Mouse (Mus musculus) kidney, embryonic 16.5 days (tissue): Measurements from ENCODE around the gene Olfr99. TPM values are rescaled to one million over a fixed set of nuclear protein-coding genes. Genes with fewer than 3 reads are reported as not detected.

Experiments
- ATAC-seq: fragments of 200-750 bp; cut with Nextera tagmentation; 2 replicates; pipeline ENCODE4 v1.8.0; 2017; ENCODE audit warnings: moderate TSS enrichment; ENCODE audit not compliant: low FRiP score, low TSS enrichment
- H3K27ac ChIP-seq: fragments of 300-500 bp; sonication (generic); 2 replicates; pipeline ENCODE4 v1.5.1; 2014; ENCODE audit warnings: low read length
- H3K27me3 ChIP-seq: fragments of 300-500 bp; sonication (generic); 2 replicates; pipeline ENCODE4 v1.6.1; 2014; ENCODE audit warnings: low read length, control low read depth, mixed read lengths; ENCODE audit not compliant: insufficient read depth
- H3K36me3 ChIP-seq: fragments of 300-500 bp; sonication (generic); 2 replicates; pipeline ENCODE4 v1.6.1; 2014; ENCODE audit warnings: low read length, control low read depth, mixed read lengths; ENCODE audit not compliant: insufficient read depth
- H3K4me1 ChIP-seq: fragments of 300-500 bp; sonication (generic); 2 replicates; pipeline ENCODE4 v1.6.1; 2014; ENCODE audit warnings: low read length, control low read depth, mixed read lengths; ENCODE audit not compliant: insufficient read depth
- H3K4me2 ChIP-seq: fragments of 300-500 bp; sonication (generic); replicated peaks from 2 replicates; pipeline ENCODE4 v1.6.1; 2014; ENCODE audit warnings: low read depth, low read length
- H3K4me3 ChIP-seq: fragments of 300-500 bp; sonication (generic); 2 replicates; pipeline ENCODE4 v1.5.1; 2014; ENCODE audit warnings: mild to moderate bottlenecking, low read length
- H3K9ac ChIP-seq: fragments of 300-500 bp; sonication (generic); replicated peaks from 2 replicates; pipeline ENCODE4 v1.6.1; 2014; ENCODE audit warnings: low read length
- H3K9me3 ChIP-seq: fragments of 300-500 bp; sonication (generic); 2 replicates; pipeline ENCODE4 v1.6.1; 2016; ENCODE audit warnings: low read length, control low read depth
- WGBS: fragments of 180-500 bp; shearing (Covaris S2); extraction: QIAGEN DNeasy Blood & Tissue Kit; methylation state at CpG from one replicate; pipeline ENCODE4 v1.1.7; 2014; 5-methylcytosine and 5-hydroxymethylcytosine counted together
- polyA plus RNA-seq: library from polyadenylated mRNA; unstranded; fragments of >200 nt; fragmentation: Nextera tagmentation; extraction: Ambion mirVana; gene quantifications from 2 replicates; pipeline ENCODE4 v1.2.1, GENCODE M21; 2015

Gene Olfr99
- not detected in 2 replicates for polyA plus RNA-seq

- Histone ChIP-seq H3K27me3 (no peaks in the 10 kb centered on the region), H3K36me3 (no peaks in the 10 kb centered on the region), H3K9me3 (no peaks in the 10 kb centered on the region), H3K4me1 (no peaks in the 10 kb centered on the region), H3K4me3 (no peak within 1 kb of the TSS), H3K9ac (no peak within 1 kb of the TSS), H3K4me2 (no peak within 1 kb of the TSS), H3K27ac (no peak within 1 kb of the TSS)
- WGBS = 81% methylated on average over 1 of the region's 1 CpGs
- ATAC-seq = no peak
Measured at GRCm38 (mm10) chr17:37283360-37283759, at the start of gene Olfr99. Olfr99 (minus strand) TSS chr17:37283460.

DNA sequence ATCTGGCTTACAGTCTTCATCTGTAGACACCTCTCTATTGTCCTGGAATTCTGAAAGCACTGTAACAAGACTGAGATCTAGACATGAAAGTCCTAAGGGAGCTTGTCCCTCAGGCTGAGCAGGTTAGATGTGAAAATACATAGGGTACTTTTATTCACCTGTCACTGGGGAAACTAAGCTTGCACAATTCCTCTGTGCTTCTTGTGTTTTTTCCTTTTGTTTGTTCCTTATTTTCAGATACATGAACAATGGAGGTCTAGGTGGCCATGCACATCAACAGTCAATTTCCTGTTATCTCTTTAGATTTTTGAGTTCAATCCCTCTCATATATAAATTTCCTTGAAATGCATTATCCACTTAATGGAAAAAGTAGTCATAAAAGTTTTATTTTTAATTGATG lies 33.7 kb upstream of the Olfr99 start, which contains the start of gene Olfr102:
Gene Olfr102 (minus strand): TSS at position 101 of the 400 bp plus-strand sequence.
- Histone ChIP-seq H3K27ac (no peak within 1 kb of the TSS), H3K4me3 (no peak within 1 kb of the TSS), H3K4me1 (no peaks in the 10 kb centered on the region), H3K9me3 (peaks cover 4% of the 10 kb centered on the region; the same call in 1 of the 2 replicates), H3K36me3 (no peaks in the 10 kb centered on the region), H3K4me2 (no peak within 1 kb of the TSS), H3K9ac (no peak within 1 kb of the TSS), H3K27me3 (no peaks in the 10 kb centered on the region)
- no peak for ATAC-seq

DNA sequence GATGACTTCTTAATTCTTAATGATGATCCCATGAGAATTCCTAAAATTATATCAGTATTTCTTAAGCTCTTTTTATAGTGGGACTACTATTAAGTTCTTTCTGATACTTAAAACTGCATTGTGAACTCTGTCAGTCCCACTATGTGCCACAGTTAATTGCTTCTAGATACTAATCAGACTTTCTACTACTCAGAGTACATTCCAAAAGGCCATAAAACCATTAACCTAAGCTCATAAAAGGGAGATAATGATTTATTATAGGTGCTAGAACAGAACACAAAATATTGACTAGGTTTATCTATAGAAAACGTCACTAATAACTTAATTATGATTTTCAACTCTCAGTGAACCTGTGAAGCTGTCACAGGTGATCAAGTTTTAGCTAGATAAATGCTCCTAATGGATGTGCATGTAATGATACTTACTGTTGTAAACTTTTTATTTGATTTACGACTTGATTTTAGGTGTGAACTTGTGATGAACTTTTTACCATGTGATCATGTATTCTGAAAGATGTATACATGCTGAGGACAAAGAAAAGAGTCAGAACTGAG lies 27.0 kb upstream of the Olfr99 start:
- H3K9me3 ChIP-seq = no peaks in the 10 kb centered on the region
- H3K4me3 ChIP-seq = no peak overlapping the region
- no peaks in the 10 kb centered on the region for H3K27me3 ChIP-seq
- no peaks in the 10 kb centered on the region for H3K4me1 ChIP-seq
- H3K4me2 ChIP-seq = no peak overlapping the region
- 43% methylated on average over 2 of the region's 2 CpGs for WGBS
- H3K36me3 ChIP-seq = no peaks in the 10 kb centered on the region
- no peak overlapping the region for H3K9ac ChIP-seq
- ATAC-seq = no peak
- no peak overlapping the region for H3K27ac ChIP-seq

- Histone ChIP-seq H3K4me1 (no peaks in the 10 kb centered on the region), H3K36me3 (no peaks in the 10 kb centered on the region), H3K9me3 (no peaks in the 10 kb centered on the region), H3K9ac (no peak overlapping the region), H3K4me2 (no peak overlapping the region), H3K27ac (no peak overlapping the region), H3K27me3 (no peaks in the 10 kb centered on the region), H3K4me3 (no peak overlapping the region)
- WGBS = 39% methylated on average over 4 of the region's 4 CpGs
- no peak for ATAC-seq
Measured at GRCm38 (mm10) chr17:37308483-37308882, 25.2 kb upstream of the Olfr99 start.

DNA sequence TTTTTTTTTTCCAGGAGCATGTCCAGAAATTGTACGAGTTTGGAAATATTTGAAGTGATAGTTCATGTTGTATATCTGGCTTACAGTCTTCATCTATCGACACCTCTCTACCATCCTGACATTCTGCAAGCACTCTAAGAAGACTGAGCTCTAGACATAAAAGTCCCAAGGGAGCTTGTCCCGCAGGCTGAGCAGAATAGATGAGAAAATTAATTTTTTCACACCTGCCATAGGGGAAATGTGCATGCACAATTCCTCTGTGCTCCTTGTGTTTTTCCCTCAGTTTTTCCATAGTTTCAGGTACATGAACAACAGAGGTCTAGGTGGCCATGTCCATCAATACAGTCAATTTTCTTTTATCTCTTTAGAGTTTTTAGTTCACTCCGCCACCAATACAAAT lies 21.0 kb upstream of the Olfr99 start, which contains the start of gene Olfr101:
Gene Olfr101 (minus strand): TSS at position 101 of the 400 bp plus-strand sequence.
- H3K27me3 ChIP-seq = no peaks in the 10 kb centered on the region
- no peak within 1 kb of the TSS for H3K4me2 ChIP-seq
- no peak for ATAC-seq
- no peak within 1 kb of the TSS for H3K4me3 ChIP-seq
- WGBS = 84% methylated on average over 4 of the region's 4 CpGs
- H3K27ac ChIP-seq = no peak within 1 kb of the TSS
- H3K9ac ChIP-seq = no peak within 1 kb of the TSS
- no peaks in the 10 kb centered on the region for H3K9me3 ChIP-seq
- H3K4me1 ChIP-seq = no peaks in the 10 kb centered on the region
- H3K36me3 ChIP-seq = no peaks in the 10 kb centered on the region

GRCm38 (mm10) chr17:37280331-37280730 lies 2.9 kb downstream of the Olfr99 start:
- Histone ChIP-seq H3K9ac (no peak overlapping the region), H3K9me3 (no peaks in the 10 kb centered on the region), H3K27me3 (no peaks in the 10 kb centered on the region), H3K4me2 (no peak overlapping the region), H3K4me3 (no peak overlapping the region), H3K36me3 (no peaks in the 10 kb centered on the region), H3K27ac (no peak overlapping the region), H3K4me1 (no peaks in the 10 kb centered on the region)
- ATAC-seq = no peak
- 75% methylated on average over 1 of the region's 1 CpGs for WGBS

- no peak for ATAC-seq
Measured at GRCm38 (mm10) chr17:37276573-37276972, 6.7 kb downstream of the Olfr99 start.

GRCm38 (mm10) chr17:37275626-37276248 lies 7.5 kb downstream of the Olfr99 start:
- Histone ChIP-seq H3K4me3 (no peak overlapping the region), H3K4me2 (no peak overlapping the region), H3K9ac (no peak overlapping the region), H3K36me3 (no peaks in the 10 kb centered on the region), H3K27me3 (no peaks in the 10 kb centered on the region), H3K9me3 (no peaks in the 10 kb centered on the region), H3K4me1 (no peaks in the 10 kb centered on the region), H3K27ac (no peak overlapping the region)
- ATAC-seq = no peak
- 75% methylated on average over 2 of the region's 2 CpGs for WGBS

More at GRCm38 (mm10) chr17:37276573-37276972, 6.7 kb downstream of the Olfr99 start:
- Histone ChIP-seq H3K4me2 (no peak overlapping the region), H3K27ac (no peak overlapping the region), H3K9me3 (no peaks in the 10 kb centered on the region), H3K4me3 (no peak overlapping the region), H3K9ac (no peak overlapping the region), H3K27me3 (no peaks in the 10 kb centered on the region), H3K36me3 (no peaks in the 10 kb centered on the region), H3K4me1 (no peaks in the 10 kb centered on the region)

- peak; percentile 22; the same call in 1 of the 2 replicates for ATAC-seq
- Histone ChIP-seq H3K27ac (no peak overlapping the region), H3K4me2 (peak overlapping the region; percentile 67), H3K27me3 (no peaks in the 10 kb centered on the region), H3K4me3 (peak overlapping the region; percentile 46), H3K9ac (0 out of 2 replicates have a peak overlapping the region, but pooled peaks have one; percentile 42), H3K9me3 (no peaks in the 10 kb centered on the region), H3K4me1 (0 out of 2 replicates have a peak, but pooled peaks cover 3% of the 10 kb centered on the region), H3K36me3 (no peaks in the 10 kb centered on the region)
- WGBS = 66% methylated on average over 8 of the region's 8 CpGs
Measured at GRCm38 (mm10) chr17:37270702-37271092, 12.6 kb downstream of the Olfr99 start.

DNA sequence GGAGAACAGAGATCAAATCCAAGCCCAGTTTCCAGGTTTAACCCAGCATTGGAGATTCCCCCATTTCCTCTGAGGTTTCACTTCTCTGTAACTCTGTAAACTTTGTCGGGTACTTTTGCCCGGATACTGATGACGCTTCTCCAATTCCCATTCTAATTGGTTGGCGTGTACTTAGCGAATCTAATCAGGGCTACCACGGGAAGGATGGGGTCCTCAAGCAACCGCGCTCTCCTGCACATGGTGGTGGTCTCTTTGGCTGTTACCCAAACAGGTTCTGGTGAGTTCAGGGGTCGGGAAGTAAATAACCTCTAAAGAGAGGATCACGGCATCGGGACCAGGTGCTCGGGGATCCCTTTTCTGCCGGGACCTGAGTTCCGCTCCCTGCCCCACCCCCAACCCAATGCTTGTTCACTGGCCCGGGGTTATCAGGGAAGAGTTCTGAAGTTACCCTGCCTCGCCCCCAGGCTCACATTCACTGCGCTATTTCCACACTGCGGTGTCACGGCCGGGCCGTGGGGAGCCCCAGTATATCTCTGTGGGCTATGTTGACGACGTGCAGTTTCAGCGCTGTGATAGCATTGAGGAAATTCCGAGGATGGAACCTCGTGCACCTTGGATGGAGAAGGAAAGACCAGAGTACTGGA lies 13.1 kb downstream of the Olfr99 start, which contains the start of gene H2-M3:
Gene H2-M3 (plus strand): TSS at position 163 of the 644 bp plus-strand sequence.
- no peaks in the 10 kb centered on the region for H3K27me3 ChIP-seq

More for the DNA sequence above, 13.1 kb downstream of the Olfr99 start, which contains the start of gene H2-M3:
- WGBS = 3% methylated on average over 26 of the region's 26 CpGs
- H3K36me3 ChIP-seq = no peaks in the 10 kb centered on the region
- ATAC-seq = peak; percentile 98
- H3K27ac ChIP-seq = no peak within 1 kb of the TSS
- no peaks in the 10 kb centered on the region for H3K9me3 ChIP-seq
- H3K4me2 ChIP-seq = peak within 1 kb of the TSS; percentile 67
- peak within 1 kb of the TSS; percentile 46 for H3K4me3 ChIP-seq
- 0 out of 2 replicates have a peak, but pooled peaks cover 3% of the 10 kb centered on the region for H3K4me1 ChIP-seq
- H3K9ac ChIP-seq = 0 out of 2 replicates have a peak within 1 kb of the TSS, but pooled peaks have one; percentile 42
